Mouse (Mus musculus): ENCODE measurements at regions not wholly inside any gene's neighbourhood (a gene's known extent, or its start where the extent isn't known, plus 50 kb on each side); places are given as distances from the start of the nearest gene placed in this dataset.

DNA sequence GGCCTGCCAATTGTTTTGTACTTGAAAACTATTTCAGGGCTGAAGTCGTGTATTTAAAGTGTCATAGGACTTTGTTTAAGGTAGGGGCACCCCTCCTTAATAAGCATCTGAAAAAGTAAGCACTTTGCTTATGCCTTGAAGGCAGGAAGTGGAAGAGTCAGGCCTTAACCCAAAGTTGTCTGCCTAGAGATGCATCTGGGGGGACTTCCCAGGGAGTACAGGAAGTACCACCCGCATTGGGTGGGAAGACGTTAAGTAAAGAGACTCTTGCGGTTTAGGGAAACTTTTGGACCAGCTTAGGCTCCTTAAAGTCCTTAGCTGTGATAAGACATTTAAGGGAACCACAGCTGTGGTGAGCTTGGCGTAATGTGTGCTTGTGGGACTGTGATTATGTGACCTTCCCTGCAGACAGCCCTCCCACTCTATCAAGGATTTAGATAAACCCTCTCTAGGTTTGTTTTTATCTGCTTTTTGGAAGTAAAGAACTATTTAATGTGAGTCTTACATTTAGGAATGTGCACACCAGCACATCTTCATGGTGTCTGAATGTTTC lies 150.9 kb upstream of the Trib2 start:
- no peak for DNase-seq (ENCODE audit: low spot score)

DNA sequence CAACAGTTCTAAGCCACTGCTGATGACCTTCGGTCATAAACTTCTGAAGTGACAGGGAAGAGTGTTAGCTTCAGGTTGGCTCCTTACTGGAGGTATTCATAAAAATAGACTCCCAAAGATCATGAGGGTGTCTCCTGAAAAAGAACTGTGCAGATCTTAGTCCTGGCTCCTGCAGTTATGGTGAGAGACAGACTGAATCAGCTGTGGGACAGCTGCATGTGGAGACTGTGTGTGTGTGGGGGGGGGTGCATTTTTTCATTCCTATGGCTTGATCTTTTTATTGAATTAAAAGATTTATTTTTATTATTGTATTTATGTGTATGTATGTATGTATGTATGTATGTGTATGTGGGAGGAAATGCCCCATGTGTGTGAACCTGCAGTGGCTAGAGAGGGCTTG lies 149.9 kb upstream of the Trib2 start:
- no peak for DNase-seq (ENCODE audit: low spot score)

DNA sequence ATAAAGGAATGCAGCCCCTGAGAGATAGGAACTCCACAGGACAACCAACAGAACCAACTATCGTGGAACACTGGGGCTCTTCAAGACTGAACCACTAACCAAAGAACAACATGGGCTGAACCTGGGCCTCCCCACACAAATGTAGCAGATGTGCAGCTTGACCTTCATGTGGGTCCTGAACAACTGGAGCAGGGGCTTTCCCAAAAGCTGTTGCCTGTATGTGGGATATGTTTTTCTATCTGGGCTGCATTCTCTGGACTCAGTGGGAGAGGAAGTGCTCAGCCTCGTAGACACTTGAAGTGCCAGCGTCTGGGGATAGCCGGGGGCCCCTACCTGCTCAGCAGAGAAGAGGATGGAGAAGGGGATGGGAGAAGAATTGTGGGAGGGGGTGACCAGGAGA lies 149.2 kb upstream of the Trib2 start:
- no peak for DNase-seq (ENCODE audit: low spot score)

DNA sequence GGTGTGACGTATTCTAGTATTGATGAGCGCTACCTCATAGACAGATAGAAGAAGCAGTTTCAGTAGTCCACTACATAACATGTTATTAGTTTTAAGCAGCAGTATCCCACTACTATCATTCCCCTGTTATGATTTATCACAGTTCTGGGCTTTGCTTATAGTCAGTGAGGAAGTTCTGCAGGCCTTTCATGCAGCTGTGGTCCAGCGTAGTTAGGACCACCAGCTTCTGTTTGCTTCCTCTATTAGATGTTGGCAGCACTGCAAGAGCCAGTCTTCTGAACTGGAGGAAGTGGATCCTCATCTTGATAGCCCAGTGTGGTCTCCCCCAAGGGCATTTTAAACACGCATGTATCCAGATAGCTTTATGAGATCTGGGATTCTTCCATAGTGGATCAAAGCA lies 147.4 kb upstream of the Trib2 start:
- no peak for DNase-seq (ENCODE audit: low spot score)

DNA sequence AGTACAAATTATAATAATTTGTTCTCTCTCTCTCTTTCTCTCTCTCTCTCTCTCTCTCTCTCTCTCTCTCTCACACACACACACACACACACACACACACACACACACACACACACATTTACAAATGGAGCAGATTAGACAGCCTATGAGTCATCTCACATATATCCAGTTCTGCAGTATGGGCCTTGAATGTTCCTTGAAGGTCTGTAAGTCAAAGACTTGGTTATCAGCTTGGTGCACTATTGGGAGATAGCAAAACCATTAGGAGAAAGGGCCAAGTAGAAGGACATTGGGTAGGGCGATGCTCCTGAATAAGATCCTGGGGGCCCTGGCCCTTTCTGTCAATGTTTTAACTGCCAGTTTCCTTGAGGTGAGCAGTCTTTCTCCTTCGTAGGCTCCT lies 145.1 kb upstream of the Trib2 start:
- DNase-seq (ENCODE audit: low spot score): no peak

DNA sequence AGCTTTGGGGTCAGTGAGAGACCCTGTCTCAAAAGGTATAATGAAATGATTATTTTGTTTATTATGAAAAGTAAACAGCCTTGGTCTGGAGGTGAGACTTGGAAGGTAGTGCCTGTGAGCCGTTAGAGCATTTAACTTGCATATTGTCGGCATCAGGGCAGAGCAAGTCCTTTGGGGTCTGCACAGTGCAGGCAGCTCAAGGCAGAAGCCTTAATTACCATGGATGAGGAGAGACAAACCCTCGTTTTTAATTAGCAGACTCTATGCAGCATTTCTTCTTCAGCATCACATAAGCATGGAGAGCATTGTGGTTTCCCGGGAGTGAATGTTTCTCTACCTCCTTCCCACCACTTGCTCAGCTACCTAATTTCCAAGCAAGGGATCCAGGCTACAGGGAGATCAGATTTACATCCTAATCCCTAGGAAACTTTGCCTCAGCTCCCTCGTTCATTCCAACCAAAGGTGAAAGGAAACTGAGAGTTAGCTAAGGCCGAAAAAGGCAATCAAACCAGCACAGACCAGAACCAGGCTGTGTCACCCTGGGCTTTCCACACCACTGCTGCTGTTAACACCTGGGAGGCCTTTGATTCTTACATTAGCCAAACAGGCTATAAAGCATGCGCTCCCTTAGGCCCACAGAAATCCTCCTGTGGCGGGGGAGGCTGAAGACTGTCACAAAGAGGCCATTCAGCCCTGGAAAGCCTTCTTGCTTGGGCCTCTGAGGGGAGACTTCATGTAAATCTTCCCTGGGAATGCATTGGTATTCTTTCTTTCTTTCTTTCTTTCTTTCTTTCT lies 120.9 kb upstream of the Trib2 start:
- DNase-seq (ENCODE audit: low spot score): no peak

DNA sequence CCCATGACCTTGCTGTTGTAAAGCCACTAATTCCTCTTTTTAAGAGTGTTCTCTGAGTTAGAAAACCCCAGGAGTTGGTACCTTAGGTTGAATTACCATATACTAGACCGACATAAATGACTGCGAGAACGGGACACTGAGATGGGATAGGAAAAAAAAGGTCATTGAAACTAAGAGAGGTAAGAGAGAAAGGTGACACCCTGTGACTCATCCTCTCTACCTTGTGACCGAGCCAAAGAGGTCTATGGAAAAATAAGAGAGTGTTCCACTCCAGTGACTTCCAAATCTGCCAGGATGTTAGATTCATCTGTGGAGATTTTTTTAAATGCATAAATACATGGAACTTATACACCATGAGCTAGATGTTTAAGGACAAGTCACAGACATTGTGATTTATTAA lies 115.3 kb upstream of the Trib2 start:
- no peak for DNase-seq (ENCODE audit: low spot score)

DNA sequence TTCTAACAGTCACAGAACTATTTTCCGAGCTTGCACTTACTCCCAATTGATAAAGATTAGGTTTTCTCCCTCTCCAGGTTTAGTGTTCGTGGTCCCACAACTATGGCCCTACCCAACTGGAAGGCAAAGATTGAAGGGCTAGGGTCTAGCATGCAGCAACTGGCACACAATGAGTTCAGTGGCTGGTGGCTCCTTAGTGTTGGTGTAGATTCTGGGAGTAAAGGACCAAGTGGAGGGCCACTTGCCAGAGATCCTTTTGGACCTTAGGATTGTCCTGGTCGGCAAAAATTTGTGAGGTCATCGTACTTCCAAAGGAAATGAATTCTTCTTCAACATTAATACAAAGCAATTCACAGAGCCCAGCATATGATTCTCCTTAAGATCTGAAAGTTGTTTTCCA lies 114.8 kb upstream of the Trib2 start:
- no peak for DNase-seq (ENCODE audit: low spot score)

DNA sequence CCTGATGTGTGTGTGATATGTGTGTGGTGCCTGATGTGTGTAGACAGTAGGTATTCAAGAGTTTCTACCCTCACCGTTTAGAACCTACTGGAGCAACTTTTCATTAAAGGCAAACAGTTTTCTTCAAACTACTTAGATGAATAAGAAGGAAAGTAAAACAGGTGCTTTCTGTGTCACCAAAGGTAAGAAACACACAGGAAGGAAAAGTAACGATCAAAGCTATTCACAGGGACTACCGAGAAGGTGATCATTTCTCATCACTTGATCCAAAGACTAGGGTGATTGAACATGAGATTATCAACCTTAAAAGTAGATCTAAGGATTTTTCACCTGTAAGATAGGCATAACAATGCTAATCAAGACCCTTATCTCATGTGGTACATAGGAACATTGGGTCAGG lies 113.4 kb upstream of the Trib2 start:
- no peak for DNase-seq (ENCODE audit: low spot score)

DNA sequence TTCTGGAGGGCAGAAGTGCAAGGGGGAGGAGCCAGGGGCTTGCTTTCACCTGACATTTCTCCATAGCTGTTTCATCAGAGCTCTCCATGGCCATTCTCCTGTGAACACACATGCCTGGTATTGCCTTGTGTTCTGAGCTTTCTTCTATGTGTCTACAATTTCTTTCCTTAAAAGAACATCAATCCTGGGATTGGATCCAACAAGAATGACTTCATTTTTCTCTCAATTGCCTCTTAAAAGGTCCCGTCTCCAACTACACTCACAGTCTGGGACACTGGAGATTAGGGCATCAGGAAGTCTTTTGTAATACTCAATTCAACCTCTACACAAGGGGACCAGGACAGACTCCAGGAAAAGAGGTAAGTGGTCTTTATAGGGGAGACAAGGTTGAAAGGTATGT lies 112.8 kb upstream of the Trib2 start:
- peak; percentile 6 for DNase-seq (ENCODE audit: low spot score)

DNA sequence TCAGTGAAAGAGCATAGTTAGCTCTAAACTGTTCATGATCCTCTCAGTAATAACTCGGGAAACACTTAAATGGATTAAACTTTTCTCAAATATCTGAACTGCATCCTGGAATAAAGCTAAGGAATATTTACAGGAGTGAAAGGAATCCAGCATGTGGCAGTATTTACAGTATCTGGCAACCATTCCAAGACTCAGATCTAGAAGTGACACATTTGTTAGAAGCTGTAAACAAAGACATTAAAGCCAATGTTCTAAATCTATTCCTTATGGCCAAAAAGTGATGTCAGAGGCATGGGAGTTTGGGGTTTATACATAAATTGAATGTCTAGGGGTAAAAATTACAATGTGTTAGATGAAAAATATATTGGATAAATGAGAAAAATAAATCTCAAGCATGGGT lies 101.6 kb upstream of the Trib2 start:
- DNase-seq (ENCODE audit: low spot score): no peak

DNA sequence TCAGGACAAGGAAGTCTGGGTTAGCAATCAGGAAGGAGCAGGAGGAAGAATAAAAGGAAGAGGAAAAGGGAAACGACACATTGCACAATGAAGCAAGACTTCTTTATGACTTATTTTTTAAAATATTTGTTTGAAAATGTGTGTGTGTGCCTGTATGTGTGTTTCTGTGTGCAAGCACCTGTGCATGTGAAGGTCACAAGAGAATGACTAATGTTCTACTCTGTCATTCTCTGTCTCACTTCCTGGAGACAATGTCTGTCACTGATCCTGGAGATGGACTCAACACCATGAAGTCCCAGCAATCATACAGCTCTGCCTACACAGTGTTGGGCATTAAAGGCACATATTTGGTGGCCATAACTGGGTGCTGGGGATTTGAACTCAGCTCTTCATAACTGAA lies 96.2 kb upstream of the Trib2 start:
- no peak for DNase-seq (ENCODE audit: low spot score)

DNA sequence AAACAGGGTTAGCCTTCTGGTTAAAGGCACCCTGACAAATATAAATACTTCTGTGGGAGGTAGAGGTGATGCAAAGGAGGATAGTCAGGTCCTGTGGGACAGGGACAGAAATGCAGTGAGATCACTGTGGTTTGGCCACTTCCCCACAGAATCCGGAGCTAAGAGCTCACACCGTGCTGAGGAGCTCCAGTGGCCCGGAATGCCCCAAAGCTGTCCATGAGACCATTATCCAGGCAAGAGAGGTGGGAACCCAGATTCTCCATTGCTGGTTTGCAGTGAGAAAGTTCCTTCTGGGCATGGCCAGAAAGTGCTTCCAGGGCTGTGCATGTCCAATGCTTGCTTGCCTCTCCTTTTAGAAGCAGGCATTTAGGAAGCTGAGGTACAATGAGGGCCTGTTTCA lies 95.8 kb upstream of the Trib2 start:
- DNase-seq (ENCODE audit: low spot score): no peak

DNA sequence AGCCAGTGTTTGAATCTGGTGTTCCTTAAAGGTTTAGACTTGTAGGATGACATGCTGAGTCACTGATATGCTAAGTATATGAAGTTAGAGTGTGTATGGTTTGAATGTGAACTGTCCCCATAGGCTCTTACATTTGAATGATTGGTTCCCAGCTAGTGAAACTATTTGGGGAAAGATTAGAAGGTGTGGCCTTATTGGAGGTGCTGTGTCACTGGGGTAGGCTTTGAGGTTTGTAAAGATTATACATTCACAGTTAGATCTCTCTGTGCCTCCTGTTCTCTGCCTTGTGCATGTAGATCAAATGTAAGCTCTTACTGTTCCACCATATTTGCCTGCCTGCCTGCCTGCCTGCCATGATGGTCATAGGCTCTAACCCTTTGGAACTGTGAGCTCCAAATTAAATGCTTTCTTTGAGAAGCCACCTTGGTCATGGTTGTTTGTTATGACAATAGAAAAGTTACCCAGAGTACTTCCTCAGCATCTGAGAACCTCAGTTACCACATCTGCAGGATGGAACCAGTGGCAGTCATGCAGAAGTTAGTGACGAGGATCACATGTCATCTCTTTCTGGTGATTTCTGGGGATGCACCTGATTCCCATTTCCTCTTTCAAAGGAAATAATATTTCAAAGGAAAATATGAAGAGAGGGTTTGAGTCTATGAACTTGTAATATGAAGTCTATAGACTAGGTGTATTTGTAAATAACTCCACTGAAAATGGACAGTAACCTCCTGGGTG lies 94.7 kb upstream of the Trib2 start:
- DNase-seq (ENCODE audit: low spot score): no peak

DNA sequence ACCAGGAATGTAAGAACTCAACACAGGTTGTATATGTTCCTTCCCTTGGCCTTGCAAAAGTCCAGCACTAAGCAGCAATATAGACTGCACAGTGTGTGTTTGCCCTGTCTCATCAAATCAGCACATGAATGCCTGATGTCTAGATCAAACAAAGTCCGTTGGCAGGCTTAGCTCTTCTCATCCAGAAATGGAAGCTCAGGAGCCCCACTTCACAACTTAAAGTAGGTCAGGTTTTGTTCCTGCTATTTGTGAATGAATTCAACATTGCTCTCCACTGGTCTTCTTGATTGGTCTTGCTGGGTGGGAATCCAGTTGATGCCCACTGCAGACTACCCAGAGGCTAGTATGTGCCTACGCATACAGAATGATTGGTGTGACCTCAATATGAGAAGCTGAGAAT lies 80.8 kb upstream of the Trib2 start:
- no peak for DNase-seq (ENCODE audit: low spot score)

DNA sequence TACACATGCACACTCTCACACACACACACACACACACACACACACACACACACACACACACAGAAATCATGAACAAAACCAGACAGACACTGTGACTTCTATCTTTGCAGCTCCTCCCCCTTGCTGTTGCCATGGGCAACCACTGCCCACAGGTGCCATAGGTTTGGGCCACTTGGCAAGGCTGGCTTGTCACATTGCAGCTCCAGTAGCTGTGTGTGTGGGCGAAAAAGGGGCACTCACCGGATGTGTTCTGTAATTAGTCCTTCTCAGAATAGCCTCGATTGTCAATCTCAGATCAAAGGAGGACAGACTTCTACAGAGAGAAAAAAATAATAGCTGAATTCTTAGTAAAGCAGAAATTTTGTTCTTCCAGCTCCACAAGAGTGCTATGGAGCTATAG lies 79.8 kb upstream of the Trib2 start:
- no peak for DNase-seq (ENCODE audit: low spot score)

DNA sequence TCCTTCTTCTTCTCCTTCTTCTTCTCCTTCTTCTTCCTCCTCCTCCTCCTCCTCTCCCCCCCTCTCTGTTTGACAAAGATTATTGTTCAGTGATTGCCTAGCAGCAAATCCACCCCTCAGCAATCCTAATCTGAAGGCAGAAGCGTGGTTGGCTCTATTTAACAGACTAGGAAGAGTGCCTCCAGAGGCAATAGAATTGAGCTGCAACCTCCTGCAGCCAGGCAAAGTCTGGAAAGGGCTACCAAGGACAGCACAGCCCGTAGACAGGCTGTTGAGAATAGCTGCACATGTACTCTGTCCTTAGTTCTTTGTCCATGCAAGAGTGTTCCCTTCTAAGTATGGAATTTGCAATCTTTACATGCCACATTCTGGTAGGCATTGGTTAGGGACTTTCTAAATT lies 78.5 kb upstream of the Trib2 start:
- DNase-seq (ENCODE audit: low spot score): no peak

DNA sequence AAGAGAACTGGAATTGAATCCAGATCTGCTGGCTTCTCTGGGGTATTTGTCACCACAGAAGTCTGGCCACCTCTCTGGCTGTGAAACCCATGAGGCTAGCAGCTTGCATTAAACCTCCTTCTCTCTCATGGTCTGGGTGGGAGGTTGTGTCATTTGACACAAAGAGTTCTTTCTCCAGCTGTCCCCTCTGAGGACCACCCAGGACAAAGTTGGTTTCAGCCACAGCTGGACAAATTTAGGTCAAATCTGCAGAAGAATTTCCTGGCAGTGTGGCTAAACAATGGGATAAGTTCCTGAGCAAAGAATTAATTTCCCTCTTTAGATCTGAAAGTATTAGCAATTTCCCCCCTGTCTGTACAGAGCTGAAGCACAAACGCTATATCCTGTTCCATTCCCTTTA lies 73.9 kb upstream of the Trib2 start:
- no peak for DNase-seq (ENCODE audit: low spot score)

DNA sequence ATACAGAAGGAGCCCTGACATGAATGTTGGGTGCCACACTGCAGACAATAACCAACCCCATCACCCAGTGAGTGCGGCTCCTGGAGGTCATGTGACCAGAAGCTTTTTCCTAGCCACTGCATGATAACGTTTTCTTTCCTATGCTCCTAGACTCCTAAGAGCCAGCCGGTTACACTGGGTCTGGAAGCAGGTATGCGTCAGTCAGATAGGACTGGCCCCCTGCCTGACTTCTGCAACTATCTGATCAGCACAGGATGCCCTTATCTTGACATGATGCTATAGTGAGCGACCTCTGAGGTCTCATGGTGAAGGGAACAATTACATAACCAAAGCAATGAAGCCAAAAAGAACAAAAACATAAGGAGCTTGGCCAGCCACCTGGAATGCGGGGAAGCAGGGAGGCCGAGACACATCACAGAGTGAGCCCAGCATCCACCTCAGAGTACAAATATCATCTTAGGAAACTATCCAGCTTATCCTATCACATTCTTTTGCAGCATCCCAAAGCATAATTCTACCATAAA lies 63.2 kb upstream of the Trib2 start:
- no peak for DNase-seq (ENCODE audit: low spot score)

Data from heart, adult 8-10 months (tissue).